Mouse (Mus musculus): ENCODE data around the gene Gnb4.

- TF ChIP-seq CTCF (IDR thresholded peaks at IDR 0.05; ENCODE audit: low read depth, low read length) (no peak), POLR2A (IDR thresholded peaks at IDR 0.05; ENCODE audit: insufficient read depth, low read length) (no peak), EP300 (IDR thresholded peaks at IDR 0.05; ENCODE audit: insufficient read depth, low read depth, low read length) (no peak)
Measured at GRCm38 (mm10) chr3:32581911-32582310, 34.5 kb downstream of the Gnb4 start.

Data from ES-Bruce4 (cell line).